In genomic region chr12:96311137-96311536, GRCm38 (mm10) we compare ENCODE assay signal across 7 mouse cellular contexts.
DNase-seq lines count a peak whose midpoint lies in the region; ATAC-seq and TF ChIP-seq lines count a peak whose summit lies in the region.

No protein-coding gene starts in this region.

- no peak overlapping the region for H3K4me2 ChIP-seq in forebrain, postnatal 0 days (ENCODE audit: low read depth)

- DNase-seq in left cerebral cortex, adult 18-20 months (ENCODE audit: low spot score in 2 of 2), result peak; percentile 5 to 50
- DNase-seq in left cerebral cortex, postnatal 36 days (ENCODE audit: low spot score in 2 of 2), result no peak
- peak; percentile 20 for DNase-seq in R1 (ENCODE audit: low read depth, low spot score)
- peak; percentile 41 for DNase-seq in c-Kit-positive CD71-negative TER-119-negative erythroid progenitor cells, embryonic 14.5 days (ENCODE audit: low read depth)
- DNase-seq in forebrain, postnatal 0 days, result peak; percentile 25
- peak; percentile 70 for DNase-seq in limb, embryonic 10.5 days (ENCODE audit: low spot score)
- DNase-seq in right cerebral cortex, postnatal 4 days, result peak; percentile 56

- no peaks in the 10 kb centered on the region for H3K36me3 ChIP-seq in forebrain, postnatal 0 days (ENCODE audit: insufficient read depth)
- no peaks in the 10 kb centered on the region for H3K36me3 ChIP-seq in limb, embryonic 10.5 days

- 2% methylated on average over 2 of the region's 2 CpGs for WGBS in forebrain, postnatal 0 days
- 4% methylated on average over 2 of the region's 2 CpGs for WGBS in limb, embryonic 10.5 days

- no peaks in the 10 kb centered on the region for H3K4me1 ChIP-seq in forebrain, postnatal 0 days (ENCODE audit: insufficient read depth)
- H3K4me1 ChIP-seq in limb, embryonic 10.5 days, result no peaks in the 10 kb centered on the region

- H3K9ac ChIP-seq in forebrain, postnatal 0 days, result no peak overlapping the region

- H3K4me3 ChIP-seq in forebrain, postnatal 0 days (ENCODE audit: low read depth, low read length), result no peak overlapping the region
- H3K4me3 ChIP-seq in limb, embryonic 10.5 days, result no peak overlapping the region

- H3K27ac ChIP-seq in forebrain, postnatal 0 days (ENCODE audit: low read depth, low read length), result no peak overlapping the region
- H3K27ac ChIP-seq in limb, embryonic 10.5 days, result no peak overlapping the region

- intact Hi-C loops in left cerebral cortex, postnatal 36 days (cut with DNase I), result no loop called here

- peak; percentile 42 for TF ChIP-seq CTCF in forebrain, postnatal 0 days (IDR thresholded peaks at IDR 0.05; ENCODE audit: low read depth)

- H3K27me3 ChIP-seq in forebrain, postnatal 0 days (ENCODE audit: insufficient read depth, low read length), result no peaks in the 10 kb centered on the region
- no peaks in the 10 kb centered on the region for H3K27me3 ChIP-seq in limb, embryonic 10.5 days (ENCODE audit: low read depth, poor library complexity, severe bottlenecking)

- ATAC-seq in forebrain, postnatal 0 days, result no peak

- no peaks in the 10 kb centered on the region for H3K9me3 ChIP-seq in forebrain, postnatal 0 days (ENCODE audit: low read length)
- no peaks in the 10 kb centered on the region for H3K9me3 ChIP-seq in limb, embryonic 10.5 days (replicated peaks)

Comparison
In these comparisons a context has a peak if more than half of its experiments do, and no peak if none do; other contexts are left out.
1. DNase-seq: peak in left cerebral cortex, adult 18-20 months (2 of 2), R1 (single experiment), c-Kit-positive CD71-negative TER-119-negative erythroid progenitor cells, embryonic 14.5 days (single experiment), forebrain, postnatal 0 days (single experiment), limb, embryonic 10.5 days (single experiment) and right cerebral cortex, postnatal 4 days (single experiment); none in left cerebral cortex, postnatal 36 days (0 of 2).